Mouse (Mus musculus) limb, embryonic 15.5 days (tissue): ENCODE measurements around the gene Pxk. TPM values are rescaled to one million over a fixed set of nuclear protein-coding genes. Genes with fewer than 3 reads are reported as not detected.

Experiments
- ATAC-seq: fragments of 200-750 bp; cut with Nextera tagmentation; 2 replicates; pipeline ENCODE4 v1.8.0; 2017; ENCODE audit warnings: low read depth, moderate TSS enrichment; ENCODE audit not compliant: insufficient number of reproducible peaks, low FRiP score, low TSS enrichment
- H3K27ac ChIP-seq: fragments of 300-500 bp; sonication (generic); 2 replicates; pipeline ENCODE4 v1.5.1; 2015; ENCODE audit warnings: moderate library complexity, mild to moderate bottlenecking, inconsistent platforms
- H3K27me3 ChIP-seq: fragments of 300-500 bp; sonication (generic); 2 replicates; pipeline ENCODE4 v1.6.1; 2015; ENCODE audit warnings: inconsistent platforms
- H3K36me3 ChIP-seq: fragments of 300-500 bp; sonication (generic); 2 replicates; pipeline ENCODE4 v1.6.1; 2015; ENCODE audit warnings: inconsistent platforms
- H3K4me1 ChIP-seq: fragments of 300-500 bp; sonication (generic); 2 replicates; pipeline ENCODE4 v1.6.1; 2015; ENCODE audit warnings: inconsistent platforms
- H3K4me2 ChIP-seq: fragments of 300-500 bp; sonication (generic); 2 replicates; pipeline ENCODE4 v1.6.1; 2015; ENCODE audit warnings: mild to moderate bottlenecking, inconsistent platforms
- H3K4me3 ChIP-seq: fragments of 300-500 bp; sonication (generic); 2 replicates; pipeline ENCODE4 v1.5.1; 2015; ENCODE audit warnings: mild to moderate bottlenecking, inconsistent platforms
- H3K9ac ChIP-seq: fragments of 300-500 bp; sonication (generic); 2 replicates; pipeline ENCODE4 v1.6.1; 2015; ENCODE audit warnings: inconsistent platforms
- H3K9me3 ChIP-seq: fragments of 300-500 bp; sonication (generic); 2 replicates; pipeline ENCODE4 v1.6.1; 2016; ENCODE audit warnings: inconsistent platforms
- WGBS: fragments of 180-500 bp; shearing (Covaris S2); methylation state at CpG from one replicate; pipeline ENCODE4 v1.1.7; 2015; 5-methylcytosine and 5-hydroxymethylcytosine counted together
- polyA plus RNA-seq: library from polyadenylated mRNA; unstranded; fragments of >200 nt; fragmentation: Nextera tagmentation; extraction: Ambion mirVana; gene quantifications from 2 replicates; pipeline ENCODE4 v1.2.1, GENCODE M21; 2015

Pxk gene
- polyA plus RNA-seq, 1 experiment from 2014 or later: 38.8 TPM

- H3K9ac ChIP-seq: no peak overlapping the region
- 75% methylated on average over 7 of the region's 7 CpGs for WGBS
- no peak for ATAC-seq
- H3K4me2 ChIP-seq: no peak overlapping the region
- H3K9me3 ChIP-seq: no peaks in the 10 kb centered on the region
- H3K27ac ChIP-seq: no peak overlapping the region
- no peak overlapping the region for H3K4me3 ChIP-seq
- peaks cover 20% of the 10 kb centered on the region for H3K36me3 ChIP-seq
- no peaks in the 10 kb centered on the region for H3K27me3 ChIP-seq
- H3K4me1 ChIP-seq: no peaks in the 10 kb centered on the region
These were observed 26.3 kb downstream of the Pxk start for GRCm38 (mm10) chr14:8124046-8124881.

GRCm38 (mm10) chr14:8127971-8128370 is 30.0 kb downstream of the Pxk start:
- no peak overlapping the region for H3K9ac ChIP-seq
- H3K4me3 ChIP-seq: no peak overlapping the region
- H3K36me3 ChIP-seq: peaks cover 27% of the 10 kb centered on the region
- H3K9me3 ChIP-seq: no peaks in the 10 kb centered on the region
- no peak overlapping the region for H3K4me2 ChIP-seq
- WGBS: 56% methylated on average over 5 of the region's 5 CpGs
- no peaks in the 10 kb centered on the region for H3K4me1 ChIP-seq
- no peak for ATAC-seq
- no peaks in the 10 kb centered on the region for H3K27me3 ChIP-seq
- H3K27ac ChIP-seq: no peak overlapping the region

- H3K27ac ChIP-seq: no peak overlapping the region
- no peak overlapping the region for H3K4me3 ChIP-seq
- 0 out of 2 replicates have a peak, but pooled peaks cover 2% of the 10 kb centered on the region for H3K4me1 ChIP-seq
- peaks cover 19% of the 10 kb centered on the region for H3K36me3 ChIP-seq
- no peaks in the 10 kb centered on the region for H3K9me3 ChIP-seq
- no peaks in the 10 kb centered on the region for H3K27me3 ChIP-seq
- no peak overlapping the region for H3K4me2 ChIP-seq
- 84% methylated on average over 8 of the region's 8 CpGs for WGBS
- no peak overlapping the region for H3K9ac ChIP-seq
- ATAC-seq: no peak
These were observed 34.8 kb downstream of the Pxk start for GRCm38 (mm10) chr14:8132789-8133188.

- Histone ChIP-seq H3K36me3 (peaks cover 25% of the 10 kb centered on the region), H3K4me2 (no peak overlapping the region), H3K4me3 (no peak overlapping the region), H3K27me3 (no peaks in the 10 kb centered on the region), H3K9ac (no peak overlapping the region), H3K4me1 (0 out of 2 replicates have a peak, but pooled peaks cover 2% of the 10 kb centered on the region), H3K27ac (0 out of 2 replicates have a peak overlapping the region, but pooled peaks have one; percentile 11), H3K9me3 (no peaks in the 10 kb centered on the region)
- 80% methylated on average over 2 of the region's 2 CpGs for WGBS
- no peak for ATAC-seq
These were observed 36.2 kb downstream of the Pxk start for GRCm38 (mm10) chr14:8134234-8134633.

- WGBS: 55% methylated on average over 3 of the region's 3 CpGs
- no peak overlapping the region for H3K4me2 ChIP-seq
- H3K4me3 ChIP-seq: no peak overlapping the region
- ATAC-seq: no peak
- no peaks in the 10 kb centered on the region for H3K9me3 ChIP-seq
- 0 out of 2 replicates have a peak overlapping the region, but pooled peaks have one; percentile 11 for H3K27ac ChIP-seq
- peaks cover 25% of the 10 kb centered on the region for H3K36me3 ChIP-seq
- no peak overlapping the region for H3K9ac ChIP-seq
- H3K27me3 ChIP-seq: no peaks in the 10 kb centered on the region
- 0 out of 2 replicates have a peak, but pooled peaks cover 7% of the 10 kb centered on the region for H3K4me1 ChIP-seq
These were observed 37.1 kb downstream of the Pxk start for GRCm38 (mm10) chr14:8135130-8135529.

GRCm38 (mm10) chr14:8139724-8140710 is 42.0 kb downstream of the Pxk start:
- no peak for ATAC-seq
- no peak overlapping the region for H3K4me2 ChIP-seq
- no peak overlapping the region for H3K27ac ChIP-seq
- 0 out of 2 replicates have a peak, but pooled peaks cover 4% of the 10 kb centered on the region for H3K4me1 ChIP-seq
- WGBS: 59% methylated on average over 23 of the region's 23 CpGs
- H3K9me3 ChIP-seq: no peaks in the 10 kb centered on the region
- H3K36me3 ChIP-seq: peaks cover 42% of the 10 kb centered on the region
- no peak overlapping the region for H3K9ac ChIP-seq
- no peaks in the 10 kb centered on the region for H3K27me3 ChIP-seq
- no peak overlapping the region for H3K4me3 ChIP-seq

- WGBS: 83% methylated on average over 2 of the region's 2 CpGs
- no peak overlapping the region for H3K4me3 ChIP-seq
- H3K27me3 ChIP-seq: no peaks in the 10 kb centered on the region
- peaks cover 47% of the 10 kb centered on the region for H3K36me3 ChIP-seq
- ATAC-seq: no peak
- H3K27ac ChIP-seq: no peak overlapping the region
- H3K9me3 ChIP-seq: no peaks in the 10 kb centered on the region
- no peak overlapping the region for H3K4me2 ChIP-seq
- no peak overlapping the region for H3K9ac ChIP-seq
- 0 out of 2 replicates have a peak, but pooled peaks cover 4% of the 10 kb centered on the region for H3K4me1 ChIP-seq
These were observed 43.1 kb downstream of the Pxk start for GRCm38 (mm10) chr14:8141131-8141530.

- ATAC-seq: no peak
- peaks cover 52% of the 10 kb centered on the region for H3K36me3 ChIP-seq
- no peak overlapping the region for H3K27ac ChIP-seq
- no peaks in the 10 kb centered on the region for H3K4me1 ChIP-seq
- no peak overlapping the region for H3K4me2 ChIP-seq
- WGBS: 82% methylated on average over 13 of the region's 13 CpGs
- no peaks in the 10 kb centered on the region for H3K9me3 ChIP-seq
- H3K4me3 ChIP-seq: no peak overlapping the region
- no peak overlapping the region for H3K9ac ChIP-seq
- H3K27me3 ChIP-seq: no peaks in the 10 kb centered on the region
These were observed 47.9 kb downstream of the Pxk start for GRCm38 (mm10) chr14:8145594-8146558.

- 84% methylated on average over 10 of the region's 11 CpGs for WGBS
- Histone ChIP-seq H3K36me3 (peaks cover 53% of the 10 kb centered on the region), H3K27me3 (no peaks in the 10 kb centered on the region), H3K9ac (no peak overlapping the region), H3K27ac (no peak overlapping the region), H3K9me3 (no peaks in the 10 kb centered on the region), H3K4me2 (no peak overlapping the region), H3K4me3 (no peak overlapping the region), H3K4me1 (no peaks in the 10 kb centered on the region)
- ATAC-seq: no peak
These were observed 48.7 kb downstream of the Pxk start for GRCm38 (mm10) chr14:8146611-8147223.

GRCm38 (mm10) chr14:8148842-8149241 is 50.8 kb downstream of the Pxk start:
- 77% methylated on average over 8 of the region's 8 CpGs for WGBS
- no peak overlapping the region for H3K4me2 ChIP-seq
- H3K4me1 ChIP-seq: no peaks in the 10 kb centered on the region
- no peak for ATAC-seq
- no peaks in the 10 kb centered on the region for H3K9me3 ChIP-seq
- no peak overlapping the region for H3K27ac ChIP-seq
- peaks cover 55% of the 10 kb centered on the region for H3K36me3 ChIP-seq
- no peak overlapping the region for H3K4me3 ChIP-seq
- H3K9ac ChIP-seq: no peak overlapping the region
- H3K27me3 ChIP-seq: no peaks in the 10 kb centered on the region

- H3K9me3 ChIP-seq: no peaks in the 10 kb centered on the region
- H3K36me3 ChIP-seq: peaks cover 41% of the 10 kb centered on the region
- ATAC-seq: no peak
- no peak overlapping the region for H3K27ac ChIP-seq
- H3K9ac ChIP-seq: no peak overlapping the region
- H3K27me3 ChIP-seq: no peaks in the 10 kb centered on the region
- no peaks in the 10 kb centered on the region for H3K4me1 ChIP-seq
- H3K4me3 ChIP-seq: no peak overlapping the region
- WGBS: 93% methylated on average over 5 of the region's 5 CpGs
- H3K4me2 ChIP-seq: no peak overlapping the region
These were observed 53.7 kb downstream of the Pxk start for GRCm38 (mm10) chr14:8151757-8152156.
